In genomic region chr4:126110374-126111152, GRCm38 (mm10) we compare ENCODE assay signal across 8 mouse cellular contexts. TPM values are rescaled to one million over a fixed set of nuclear protein-coding genes. Genes with fewer than 3 reads are reported as not detected.
DNase-seq lines count a peak whose midpoint lies in the region; ATAC-seq and TF ChIP-seq lines count a peak whose summit lies in the region.

No protein-coding gene starts in this region.

- peaks cover 8% of the 10 kb centered on the region for H3K4me1 ChIP-seq in embryonic facial prominence, embryonic 11.5 days (ENCODE audit: control insufficient read depth, insufficient read depth, low read length)
- peaks cover 21% of the 10 kb centered on the region for H3K4me1 ChIP-seq in limb, embryonic 14.5 days (ENCODE audit: control insufficient read depth, insufficient read depth, low read length)
- peaks cover 31% of the 10 kb centered on the region for H3K4me1 ChIP-seq in midbrain, embryonic 16.5 days (ENCODE audit: control insufficient read depth, insufficient read depth, low read length)

- peak overlapping the region; percentile 66 for H3K27ac ChIP-seq in embryonic facial prominence, embryonic 11.5 days (replicated peaks; ENCODE audit: low read depth, low read length)
- peak overlapping the region; percentile 53 for H3K27ac ChIP-seq in limb, embryonic 14.5 days (replicated peaks; ENCODE audit: low read depth, low read length)
- peak overlapping the region; percentile 72 for H3K27ac ChIP-seq in midbrain, embryonic 16.5 days (ENCODE audit: low read length)

- ATAC-seq in embryonic facial prominence, embryonic 11.5 days (replicated peaks; ENCODE audit: insufficient number of reproducible peaks, low FRiP score, low TSS enrichment, low read depth), result peak; percentile 74
- peak; percentile 58 for ATAC-seq in limb, embryonic 14.5 days (ENCODE audit: low FRiP score, low read depth)
- peak; percentile 64; the same call in 1 of the 2 replicates for ATAC-seq in midbrain, embryonic 16.5 days

- peak; percentile 47 for DNase-seq in embryo, embryonic 11 days
- no peak for DNase-seq in embryo, embryonic 10 days (ENCODE audit: low spot score)
- peak; percentile 58 for DNase-seq in embryonic facial prominence, embryonic 11.5 days (ENCODE audit: low spot score)
- peak; percentile 92 for DNase-seq in heart, adult 8-10 months (ENCODE audit: low spot score)
- DNase-seq in kidney, adult 8-10 months, result peak; percentile 83 to 88
- peak; percentile 58 for DNase-seq in limb, embryonic 14.5 days (ENCODE audit: low spot score)
- peak; percentile 87 to 88 for DNase-seq in spleen, postnatal 36 days (ENCODE audit: low spot score in 2 of 2)

- H3K36me3 ChIP-seq in embryonic facial prominence, embryonic 11.5 days (replicated peaks; ENCODE audit: control insufficient read depth, insufficient read depth, low read depth, low read length), result no peaks in the 10 kb centered on the region
- H3K36me3 ChIP-seq in limb, embryonic 14.5 days (ENCODE audit: control insufficient read depth, insufficient read depth, low read length), result no peaks in the 10 kb centered on the region
- no peaks in the 10 kb centered on the region for H3K36me3 ChIP-seq in midbrain, embryonic 16.5 days (ENCODE audit: control insufficient read depth, insufficient read depth, low read length)

- peak overlapping the region; percentile 17 for H3K4me2 ChIP-seq in embryonic facial prominence, embryonic 11.5 days (ENCODE audit: low read depth, low read length)
- peak overlapping the region; percentile 36 for H3K4me2 ChIP-seq in limb, embryonic 14.5 days (replicated peaks; ENCODE audit: low read depth, low read length, severe bottlenecking)
- H3K4me2 ChIP-seq in midbrain, embryonic 16.5 days (ENCODE audit: low read length), result peak overlapping the region; percentile 34; the same call in 1 of the 2 replicates

- H3K9ac ChIP-seq in embryonic facial prominence, embryonic 11.5 days (replicated peaks; ENCODE audit: low read length), result peak overlapping the region; percentile 33; the same call in 1 of the 2 replicates
- H3K9ac ChIP-seq in limb, embryonic 14.5 days (ENCODE audit: low read depth, low read length, severe bottlenecking), result peak overlapping the region; percentile 34
- H3K9ac ChIP-seq in midbrain, embryonic 16.5 days (ENCODE audit: low read depth, low read length), result peak overlapping the region; percentile 47

- WGBS in embryonic facial prominence, embryonic 11.5 days, result 9% methylated on average over 12 of the region's 12 CpGs
- WGBS in limb, embryonic 14.5 days, result 4% methylated on average over 12 of the region's 12 CpGs
- 5% methylated on average over 12 of the region's 12 CpGs for WGBS in midbrain, embryonic 16.5 days

- no peak for TF ChIP-seq POLR2A in limb, embryonic 14.5 days (IDR thresholded peaks at IDR 0.05; ENCODE audit: borderline replicate concordance, extremely low read depth, insufficient read depth, insufficient read length)

- H3K27me3 ChIP-seq in embryonic facial prominence, embryonic 11.5 days (ENCODE audit: control insufficient read depth, insufficient read depth, low read length), result no peaks in the 10 kb centered on the region
- H3K27me3 ChIP-seq in limb, embryonic 14.5 days (ENCODE audit: control insufficient read depth, insufficient read depth, low read length), result no peaks in the 10 kb centered on the region
- no peaks in the 10 kb centered on the region for H3K27me3 ChIP-seq in midbrain, embryonic 16.5 days (ENCODE audit: control insufficient read depth, insufficient read depth, low read depth, low read length)

- H3K9me3 ChIP-seq in embryonic facial prominence, embryonic 11.5 days (replicated peaks; ENCODE audit: control insufficient read depth, low read length), result no peaks in the 10 kb centered on the region
- no peaks in the 10 kb centered on the region for H3K9me3 ChIP-seq in limb, embryonic 14.5 days (ENCODE audit: control insufficient read depth, low read length)
- H3K9me3 ChIP-seq in midbrain, embryonic 16.5 days (replicated peaks; ENCODE audit: control insufficient read depth, low read length, poor library complexity, severe bottlenecking), result no peaks in the 10 kb centered on the region

- H3K4me3 ChIP-seq in embryonic facial prominence, embryonic 11.5 days (ENCODE audit: low read depth, low read length), result no peak overlapping the region
- H3K4me3 ChIP-seq in limb, embryonic 14.5 days (replicated peaks; ENCODE audit: low read length), result no peak overlapping the region
- no peak overlapping the region for H3K4me3 ChIP-seq in midbrain, embryonic 16.5 days (ENCODE audit: low read depth, low read length)

RNA-seq across cellular contexts. Expression of gene Stk40, which starts 6.8 kb away (rescaled TPM):
- 22.7 and 23.8 TPM in 2 replicates for polyA plus RNA-seq in embryonic facial prominence, embryonic 11.5 days (2014; fragmentation: Nextera tagmentation; extraction: Ambion mirVana)
- total RNA-seq in heart, adult 8-10 months (2022), result 10 to 100 TPM; 37.8 to 61.9 (median 52.4) TPM
- 21.3 and 25.5 TPM in 2 replicates for polyA plus RNA-seq in limb, embryonic 14.5 days (2012; rRNA removed)
- polyA plus RNA-seq in limb, embryonic 14.5 days (2014; fragmentation: Nextera tagmentation; extraction: Ambion mirVana), result 27.9 and 29.1 TPM in 2 replicates
- polyA plus RNA-seq in midbrain, embryonic 16.5 days (2015; fragmentation: Nextera tagmentation; extraction: Ambion mirVana), result 27.1 and 31.1 TPM in 2 replicates

RNA-seq across cellular contexts. Expression of gene Lsm10, which starts 14.1 kb away (rescaled TPM):
- 46.1 and 47.0 TPM in 2 replicates for polyA plus RNA-seq in embryonic facial prominence, embryonic 11.5 days (2014; fragmentation: Nextera tagmentation; extraction: Ambion mirVana)
- total RNA-seq in heart, adult 8-10 months (2022), result 10 to 100 TPM; 17.3 to 19.5 (median 18.4) TPM
- polyA plus RNA-seq in limb, embryonic 14.5 days (2012; rRNA removed), result 44.0 and 50.4 TPM in 2 replicates
- polyA plus RNA-seq in limb, embryonic 14.5 days (2014; fragmentation: Nextera tagmentation; extraction: Ambion mirVana), result 53.7 and 54.3 TPM in 2 replicates
- polyA plus RNA-seq in midbrain, embryonic 16.5 days (2015; fragmentation: Nextera tagmentation; extraction: Ambion mirVana), result 55.1 and 63.5 TPM in 2 replicates

RNA-seq across cellular contexts. Expression of gene Eva1b, which starts 37.0 kb away (rescaled TPM):
- polyA plus RNA-seq in embryonic facial prominence, embryonic 11.5 days (2014; fragmentation: Nextera tagmentation; extraction: Ambion mirVana), result 48.9 and 51.0 TPM in 2 replicates
- 10 to 100 TPM in 1 of 4 experiments, 1 to 10 TPM in 3; 7.3 to 12.4 (median 9.0) TPM for total RNA-seq in heart, adult 8-10 months (2022)
- polyA plus RNA-seq in limb, embryonic 14.5 days (2012; rRNA removed), result 120 and 155 TPM in 2 replicates
- 101 and 106 TPM in 2 replicates for polyA plus RNA-seq in limb, embryonic 14.5 days (2014; fragmentation: Nextera tagmentation; extraction: Ambion mirVana)
- polyA plus RNA-seq in midbrain, embryonic 16.5 days (2015; fragmentation: Nextera tagmentation; extraction: Ambion mirVana), result 7.9 and 10.0 TPM in 2 replicates

RNA-seq across cellular contexts. Expression of gene Oscp1, which starts 52.2 kb away (rescaled TPM):
- polyA plus RNA-seq in embryonic facial prominence, embryonic 11.5 days (2014; fragmentation: Nextera tagmentation; extraction: Ambion mirVana), result 17.1 and 18.3 TPM in 2 replicates
- total RNA-seq in heart, adult 8-10 months (2022), result 1 to 10 TPM; 1.4 to 3.0 (median 2.2) TPM
- 5.3 and 5.8 TPM in 2 replicates for polyA plus RNA-seq in limb, embryonic 14.5 days (2012; rRNA removed)
- 13.2 and 13.8 TPM in 2 replicates for polyA plus RNA-seq in limb, embryonic 14.5 days (2014; fragmentation: Nextera tagmentation; extraction: Ambion mirVana)
- polyA plus RNA-seq in midbrain, embryonic 16.5 days (2015; fragmentation: Nextera tagmentation; extraction: Ambion mirVana), result 40.0 and 48.5 TPM in 2 replicates

RNA-seq across cellular contexts. Expression of gene Sh3d21, which starts 52.7 kb away (rescaled TPM):
- 4.7 and 5.0 TPM in 2 replicates for polyA plus RNA-seq in embryonic facial prominence, embryonic 11.5 days (2014; fragmentation: Nextera tagmentation; extraction: Ambion mirVana)
- total RNA-seq in heart, adult 8-10 months (2022), result 1 to 10 TPM; 1.6 to 2.2 (median 2.1) TPM
- 7.1 and 8.5 TPM in 2 replicates for polyA plus RNA-seq in limb, embryonic 14.5 days (2012; rRNA removed)
- 8.9 and 10.9 TPM in 2 replicates for polyA plus RNA-seq in limb, embryonic 14.5 days (2014; fragmentation: Nextera tagmentation; extraction: Ambion mirVana)
- polyA plus RNA-seq in midbrain, embryonic 16.5 days (2015; fragmentation: Nextera tagmentation; extraction: Ambion mirVana), result 1.4 and 1.8 TPM in 2 replicates
